Mouse (Mus musculus) gastrocnemius, adult 8-10 months (tissue): ENCODE measurements at regions not wholly inside any gene's neighbourhood (a gene's known extent, or its start where the extent isn't known, plus 50 kb on each side); places are given as distances from the start of the nearest gene placed in this dataset.

Experiments used
- DNase-seq, 2 experiments: peaks; one replicate each; pipeline ENCODE4 v3.0.0; 2022; ENCODE audit warnings: low spot score in 2 of 2

DNA sequence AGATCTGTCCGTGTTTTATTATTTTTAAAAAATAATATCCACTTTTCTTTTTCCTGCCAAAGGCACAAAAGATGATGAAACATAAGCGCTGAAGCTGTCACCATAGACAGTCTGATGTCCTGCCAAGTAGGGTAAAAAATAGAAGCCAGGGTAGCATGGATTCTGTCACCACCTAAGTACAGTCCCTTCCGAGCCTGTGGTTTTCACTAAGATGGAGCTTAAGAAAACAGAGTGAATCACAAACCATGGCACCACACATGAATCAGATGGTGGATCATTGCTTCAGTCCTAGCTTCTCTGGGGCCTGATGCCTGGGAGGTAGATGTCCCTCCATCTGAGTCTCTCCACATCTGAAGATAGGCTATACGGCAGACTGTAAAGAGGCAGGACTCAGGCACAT lies 55.9 kb upstream of the Fmod start:
- no peak for DNase-seq

GRCm38 (mm10) chr1:133978271-133978988 lies 57.2 kb upstream of the Prelp start:
- peak; percentile 28 to 48 for DNase-seq

DNA sequence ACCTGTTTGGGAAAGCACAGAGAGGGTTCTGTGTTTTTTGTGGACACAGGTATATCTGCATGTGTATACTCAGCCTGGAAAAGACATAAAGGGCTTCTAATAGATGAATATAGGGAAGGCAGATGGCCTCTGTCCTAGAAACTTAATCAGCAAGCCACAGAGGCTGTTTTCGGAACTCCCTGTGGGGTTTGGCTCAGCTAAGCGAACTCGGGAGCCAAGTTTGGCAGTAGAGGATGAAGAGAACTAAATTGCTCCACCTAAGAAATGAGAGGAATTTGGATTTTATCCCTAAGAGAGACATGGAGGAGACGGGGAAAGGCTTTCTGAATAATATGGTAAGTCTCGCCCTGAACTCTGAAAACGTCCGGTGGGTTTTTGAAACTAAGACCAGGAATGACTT lies 56.0 kb upstream of the Prelp start:
- DNase-seq, result peak; percentile 28 to 30

- DNase-seq, result no peak
Measured at GRCm38 (mm10) chr1:133973801-133974200, 52.6 kb upstream of the Prelp start.

DNA sequence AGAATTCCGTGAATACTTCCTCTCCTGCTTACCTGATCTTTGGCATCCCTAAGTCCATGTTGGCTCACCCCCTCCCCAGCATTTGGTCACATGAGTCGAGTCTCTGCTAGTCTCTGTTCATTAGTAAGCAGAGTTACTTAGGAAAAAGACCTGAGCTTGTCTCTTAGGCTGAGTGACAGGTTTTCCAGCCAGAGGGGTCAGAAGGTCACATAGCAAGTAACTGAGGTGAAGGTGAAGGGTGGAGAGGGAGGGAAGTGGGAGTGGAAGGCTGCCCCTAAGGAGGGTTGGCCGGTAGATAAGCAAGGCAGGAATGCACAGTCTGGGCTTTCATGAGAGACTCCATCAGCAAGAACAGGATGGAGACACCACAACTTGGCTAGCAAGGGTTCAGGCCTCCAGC lies 50.1 kb upstream of the Prelp start:
- no peak for DNase-seq
